Mouse (Mus musculus): ENCODE data around the gene Btbd11. TPM values are rescaled to one million over a fixed set of nuclear protein-coding genes. Genes with fewer than 3 reads are reported as not detected.

The Btbd11 gene
- polyA plus RNA-seq, 1 experiment from 2014 or later = 7.2 TPM

- Histone ChIP-seq H3K4me3 (no peak overlapping the region), H3K36me3 (no peaks in the 10 kb centered on the region), H3K27me3 (no peaks in the 10 kb centered on the region), H3K4me2 (no peak overlapping the region), H3K4me1 (no peaks in the 10 kb centered on the region), H3K9me3 (no peaks in the 10 kb centered on the region), H3K27ac (no peak overlapping the region), H3K9ac (no peak overlapping the region)
- no peak for ATAC-seq (ENCODE audit: insufficient number of reproducible peaks, insufficient read depth, low FRiP score, low TSS enrichment, low read depth)
- WGBS = 79% methylated on average over 14 of the region's 14 CpGs
These were observed 222.1 kb downstream of the Btbd11 start for GRCm38 (mm10) chr10:85608550-85609278.

GRCm38 (mm10) chr10:85617080-85617479 lies 230.5 kb downstream of the Btbd11 start:
- no peak overlapping the region for H3K9ac ChIP-seq
- H3K27me3 ChIP-seq = no peaks in the 10 kb centered on the region
- WGBS = 66% methylated on average over 8 of the region's 8 CpGs
- no peaks in the 10 kb centered on the region for H3K36me3 ChIP-seq
- peaks cover 8% of the 10 kb centered on the region for H3K4me1 ChIP-seq
- no peak overlapping the region for H3K4me2 ChIP-seq
- H3K27ac ChIP-seq = no peak overlapping the region
- no peak overlapping the region for H3K4me3 ChIP-seq
- no peak for ATAC-seq (ENCODE audit: insufficient number of reproducible peaks, insufficient read depth, low FRiP score, low TSS enrichment, low read depth)
- H3K9me3 ChIP-seq = no peaks in the 10 kb centered on the region

DNA sequence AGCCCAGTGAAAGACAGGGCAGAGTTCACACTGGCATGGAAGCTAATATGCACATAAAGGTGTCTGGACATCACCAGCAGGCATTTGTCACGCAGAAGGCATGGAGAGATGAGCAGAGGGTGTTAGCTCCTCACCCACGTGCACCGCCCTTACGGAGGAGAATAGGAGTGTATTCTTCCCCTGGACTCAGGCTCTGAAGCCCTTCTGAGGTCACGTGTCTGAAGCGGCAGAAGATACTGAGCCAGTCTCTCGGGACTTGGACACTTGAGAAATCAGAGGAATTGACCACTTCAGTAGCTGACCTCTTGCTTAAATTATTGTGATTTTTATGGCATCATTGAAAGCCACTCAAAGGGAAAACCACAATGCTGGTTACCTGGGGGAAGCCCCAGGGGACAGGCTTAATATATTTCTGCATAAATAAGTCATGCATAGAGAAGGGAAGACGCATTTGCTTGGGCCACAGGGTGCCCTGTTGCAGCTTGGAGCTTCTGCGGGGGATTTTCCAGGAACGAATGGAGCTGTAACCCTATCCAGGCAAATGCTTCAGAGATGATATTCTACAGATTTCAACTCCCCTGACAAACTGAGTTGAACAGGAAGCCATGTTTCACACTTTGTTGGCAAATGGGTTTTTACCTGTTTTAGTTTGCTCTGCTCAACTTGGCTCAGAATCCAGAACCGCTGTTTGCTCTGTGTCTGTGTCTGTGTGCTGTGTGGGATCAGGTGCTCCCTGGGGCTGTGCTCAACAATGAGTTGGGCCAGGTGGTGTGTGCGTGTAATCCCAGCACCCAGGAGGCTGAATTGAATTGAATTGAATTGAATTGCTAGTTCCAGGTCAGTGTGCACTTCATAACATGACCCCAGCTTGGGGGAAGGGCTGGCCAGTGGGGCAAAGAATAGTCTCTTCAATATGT lies 231.1 kb downstream of the Btbd11 start:
- 66% methylated on average over 12 of the region's 12 CpGs for WGBS
- Histone ChIP-seq H3K4me3 (no peak overlapping the region), H3K9me3 (no peaks in the 10 kb centered on the region), H3K9ac (no peak overlapping the region), H3K4me2 (no peak overlapping the region), H3K27ac (no peak overlapping the region), H3K36me3 (no peaks in the 10 kb centered on the region), H3K4me1 (peaks cover 8% of the 10 kb centered on the region), H3K27me3 (no peaks in the 10 kb centered on the region)
- no peak for ATAC-seq (ENCODE audit: insufficient number of reproducible peaks, insufficient read depth, low FRiP score, low TSS enrichment, low read depth)

DNA sequence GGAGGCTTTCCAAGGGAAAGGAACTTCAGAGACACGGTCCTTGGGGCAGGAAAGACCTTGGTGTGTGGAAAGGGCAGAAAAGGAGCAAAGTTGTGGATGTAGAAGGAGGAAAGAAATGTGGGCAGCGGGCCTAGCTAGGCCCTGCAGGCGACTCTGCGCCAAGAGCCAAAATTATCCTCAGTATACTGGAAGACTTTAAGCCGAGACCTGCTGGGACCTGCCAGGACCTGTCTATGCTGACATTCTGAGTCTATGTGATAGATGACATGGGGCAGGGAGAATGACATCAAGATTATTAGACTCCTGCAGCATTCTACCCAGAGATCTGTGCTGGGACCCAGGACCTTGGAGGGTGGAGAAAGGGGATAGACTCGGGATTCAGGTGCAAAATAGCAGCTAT lies 234.5 kb downstream of the Btbd11 start:
- no peak overlapping the region for H3K9ac ChIP-seq
- H3K9me3 ChIP-seq = no peaks in the 10 kb centered on the region
- H3K4me1 ChIP-seq = peaks cover 12% of the 10 kb centered on the region
- H3K27me3 ChIP-seq = no peaks in the 10 kb centered on the region
- no peak overlapping the region for H3K4me3 ChIP-seq
- H3K4me2 ChIP-seq = no peak overlapping the region
- no peaks in the 10 kb centered on the region for H3K36me3 ChIP-seq
- WGBS = 73% methylated on average over 6 of the region's 6 CpGs
- no peak for ATAC-seq (ENCODE audit: insufficient number of reproducible peaks, insufficient read depth, low FRiP score, low TSS enrichment, low read depth)
- H3K27ac ChIP-seq = no peak overlapping the region

GRCm38 (mm10) chr10:85624504-85625169 lies 238.0 kb downstream of the Btbd11 start:
- H3K27ac ChIP-seq = no peak overlapping the region
- H3K4me2 ChIP-seq = peak overlapping the region; percentile 75
- H3K4me3 ChIP-seq = peak overlapping the region; percentile 43
- H3K27me3 ChIP-seq = no peaks in the 10 kb centered on the region
- no peaks in the 10 kb centered on the region for H3K36me3 ChIP-seq
- WGBS = 2% methylated on average over 31 of the region's 31 CpGs
- peak overlapping the region; percentile 58 for H3K9ac ChIP-seq
- ATAC-seq (ENCODE audit: insufficient number of reproducible peaks, insufficient read depth, low FRiP score, low TSS enrichment, low read depth) = no peak
- no peaks in the 10 kb centered on the region for H3K9me3 ChIP-seq
- H3K4me1 ChIP-seq = 0 out of 2 replicates have a peak, but pooled peaks cover 4% of the 10 kb centered on the region

- ATAC-seq (ENCODE audit: insufficient number of reproducible peaks, insufficient read depth, low FRiP score, low TSS enrichment, low read depth) = no peak
- H3K9ac ChIP-seq = no peak overlapping the region
These were observed 238.6 kb downstream of the Btbd11 start for GRCm38 (mm10) chr10:85625170-85625686.

DNA sequence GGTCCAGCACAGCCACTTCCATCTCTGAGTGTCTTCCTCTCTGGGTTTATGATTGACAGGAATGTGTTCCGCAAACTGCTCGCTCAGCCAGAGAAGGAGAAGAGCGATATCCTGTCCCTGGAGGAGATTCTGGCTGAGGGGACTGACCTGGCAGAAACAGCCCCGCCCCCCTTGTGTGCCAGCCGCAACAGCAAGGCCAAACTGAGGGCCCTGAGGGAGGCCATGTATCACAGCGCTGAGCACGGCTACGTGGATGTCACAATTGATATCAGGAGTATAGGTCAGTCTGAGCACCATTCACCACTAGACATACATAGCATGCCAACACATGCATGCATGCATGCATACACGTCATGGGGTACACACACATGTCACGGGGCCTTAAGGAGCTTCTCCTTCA lies 245.4 kb downstream of the Btbd11 start:
- Histone ChIP-seq H3K9me3 (no peaks in the 10 kb centered on the region), H3K36me3 (peaks cover 5% of the 10 kb centered on the region; the same call in 1 of the 2 replicates), H3K4me3 (no peak overlapping the region), H3K27ac (no peak overlapping the region), H3K9ac (no peak overlapping the region), H3K27me3 (no peaks in the 10 kb centered on the region), H3K4me2 (no peak overlapping the region), H3K4me1 (no peaks in the 10 kb centered on the region)
- ATAC-seq (ENCODE audit: insufficient number of reproducible peaks, insufficient read depth, low FRiP score, low TSS enrichment, low read depth) = 0 out of 2 replicates have a peak, but pooled peaks have one; percentile 60
- 87% methylated on average over 10 of the region's 10 CpGs for WGBS

More at GRCm38 (mm10) chr10:85625170-85625686, 238.6 kb downstream of the Btbd11 start:
- no peaks in the 10 kb centered on the region for H3K9me3 ChIP-seq
- peak overlapping the region; percentile 43; the same call in 1 of the 2 replicates for H3K4me3 ChIP-seq
- no peak overlapping the region for H3K27ac ChIP-seq
- peak overlapping the region; percentile 75 for H3K4me2 ChIP-seq
- H3K36me3 ChIP-seq = no peaks in the 10 kb centered on the region
- H3K4me1 ChIP-seq = 0 out of 2 replicates have a peak, but pooled peaks cover 4% of the 10 kb centered on the region
- no peaks in the 10 kb centered on the region for H3K27me3 ChIP-seq
- 40% methylated on average over 4 of the region's 4 CpGs for WGBS

DNA sequence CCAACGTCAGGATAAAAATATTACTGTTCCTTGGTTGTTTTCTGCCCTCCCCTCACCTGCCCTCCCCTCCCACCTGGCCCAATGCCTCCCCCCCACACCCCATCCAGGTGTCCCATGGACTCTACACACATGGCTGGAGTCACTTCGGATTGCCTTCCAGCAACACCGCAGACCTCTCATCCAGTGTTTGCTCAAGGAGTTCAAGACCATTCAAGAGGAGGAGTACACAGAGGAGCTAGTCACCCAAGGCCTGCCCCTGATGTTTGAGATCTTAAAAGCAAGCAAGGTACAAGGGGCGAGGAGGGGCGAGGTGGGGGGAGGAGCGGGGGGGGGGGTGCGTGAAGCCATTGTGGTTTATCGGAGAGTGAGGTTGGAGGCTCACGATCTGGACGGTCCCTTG lies 247.0 kb downstream of the Btbd11 start:
- WGBS = 91% methylated on average over 10 of the region's 10 CpGs
- H3K9ac ChIP-seq = no peak overlapping the region
- no peak overlapping the region for H3K4me3 ChIP-seq
- ATAC-seq (ENCODE audit: insufficient number of reproducible peaks, insufficient read depth, low FRiP score, low TSS enrichment, low read depth) = no peak
- no peak overlapping the region for H3K4me2 ChIP-seq
- H3K27me3 ChIP-seq = no peaks in the 10 kb centered on the region
- H3K36me3 ChIP-seq = peaks cover 5% of the 10 kb centered on the region; the same call in 1 of the 2 replicates
- H3K4me1 ChIP-seq = no peaks in the 10 kb centered on the region
- H3K9me3 ChIP-seq = no peaks in the 10 kb centered on the region
- no peak overlapping the region for H3K27ac ChIP-seq

DNA sequence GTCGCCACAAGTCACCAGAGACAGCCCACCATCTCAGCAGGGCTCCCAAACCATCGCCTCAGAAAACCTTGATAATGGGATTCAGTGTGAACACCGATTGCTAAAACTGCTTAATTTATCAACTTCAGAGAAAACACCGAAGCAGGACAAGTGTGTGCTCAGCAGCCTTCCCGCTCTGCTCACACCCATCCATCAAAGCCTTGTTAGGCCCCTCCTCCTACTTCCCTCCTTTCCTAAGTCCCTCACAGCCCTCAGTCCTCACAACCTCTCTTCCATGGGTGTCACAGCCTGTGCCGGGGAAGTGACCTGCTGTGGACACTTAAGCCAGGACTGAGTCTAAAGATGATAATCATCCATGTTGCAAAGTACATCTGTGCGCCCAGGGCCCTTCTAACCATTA lies 251.0 kb downstream of the Btbd11 start:
- Histone ChIP-seq H3K36me3 (no peaks in the 10 kb centered on the region), H3K9ac (no peak overlapping the region), H3K4me1 (no peaks in the 10 kb centered on the region), H3K27ac (no peak overlapping the region), H3K9me3 (no peaks in the 10 kb centered on the region), H3K4me3 (no peak overlapping the region), H3K4me2 (no peak overlapping the region), H3K27me3 (no peaks in the 10 kb centered on the region)
- no peak for ATAC-seq (ENCODE audit: insufficient number of reproducible peaks, insufficient read depth, low FRiP score, low TSS enrichment, low read depth)
- 70% methylated on average over 7 of the region's 7 CpGs for WGBS

- H3K4me2 ChIP-seq = no peak overlapping the region
- no peaks in the 10 kb centered on the region for H3K4me1 ChIP-seq
- H3K27me3 ChIP-seq = no peaks in the 10 kb centered on the region
- no peak overlapping the region for H3K9ac ChIP-seq
- no peaks in the 10 kb centered on the region for H3K36me3 ChIP-seq
- ATAC-seq (ENCODE audit: insufficient number of reproducible peaks, insufficient read depth, low FRiP score, low TSS enrichment, low read depth) = no peak
- no peak overlapping the region for H3K27ac ChIP-seq
- WGBS = 77% methylated on average over 5 of the region's 5 CpGs
- H3K4me3 ChIP-seq = no peak overlapping the region
- no peaks in the 10 kb centered on the region for H3K9me3 ChIP-seq
These were observed 251.5 kb downstream of the Btbd11 start for GRCm38 (mm10) chr10:85638141-85638540.

DNA sequence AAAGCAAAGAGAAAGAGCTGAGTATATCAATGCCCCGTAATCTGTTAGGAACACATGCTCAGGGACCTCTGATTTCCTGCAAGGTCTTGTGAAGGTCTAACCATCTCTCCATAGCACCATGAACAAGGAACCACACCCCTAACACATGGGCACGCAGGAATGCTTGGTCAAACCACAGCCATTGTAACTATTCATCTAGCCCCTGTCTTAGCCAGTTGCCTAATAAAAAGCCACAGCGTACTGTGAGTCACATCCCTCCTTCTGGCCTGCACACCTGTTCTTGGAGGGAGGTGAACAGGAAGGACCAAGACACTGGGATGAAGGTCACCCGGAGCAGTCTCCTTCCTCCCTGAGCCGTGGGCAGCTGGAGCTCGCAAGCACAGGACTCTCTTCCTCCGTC lies 253.0 kb downstream of the Btbd11 start:
- no peak overlapping the region for H3K4me2 ChIP-seq
- 82% methylated on average over 7 of the region's 7 CpGs for WGBS

More for the DNA sequence above, 253.0 kb downstream of the Btbd11 start:
- no peak for ATAC-seq (ENCODE audit: insufficient number of reproducible peaks, insufficient read depth, low FRiP score, low TSS enrichment, low read depth)
- Histone ChIP-seq H3K36me3 (no peaks in the 10 kb centered on the region), H3K9me3 (no peaks in the 10 kb centered on the region), H3K27me3 (no peaks in the 10 kb centered on the region), H3K4me1 (no peaks in the 10 kb centered on the region), H3K9ac (no peak overlapping the region), H3K27ac (no peak overlapping the region), H3K4me3 (no peak overlapping the region)
